Mouse (Mus musculus) lung, adult 2 months (tissue): ENCODE data around the gene Olfr827. TPM values are rescaled to one million over a fixed set of nuclear protein-coding genes. Genes with fewer than 3 reads are reported as not detected.

ENCODE experiments used
- DNase-seq: peaks from one replicate; pipeline ENCODE4 v3.0.0; 2022
- H3K4me1 ChIP-seq: fragments of 200-500 bp; 2 replicates; pipeline ENCODE4 v1.6.1; 2011; ENCODE audit warnings: low read length; ENCODE audit not compliant: control insufficient read depth, insufficient read depth
- H3K4me3 ChIP-seq: fragments of 200-500 bp; replicated peaks from 2 replicates; pipeline ENCODE3; 2011; ENCODE audit warnings: low read depth, mild to moderate bottlenecking, control low read depth, low read length; ENCODE audit errors: extremely low read depth
- CTCF ChIP-seq: fragments of 200-500 bp; IDR thresholded peaks from 2 replicates; pipeline ENCODE4 v1.5.1; 2011; ENCODE audit warnings: mild to moderate bottlenecking, low read length, control low read depth; ENCODE audit not compliant: insufficient read depth
- POLR2A ChIP-seq: fragments of 200-500 bp; IDR thresholded peaks from 2 replicates; pipeline ENCODE4 v1.6.1; 2011; ENCODE audit warnings: low read depth, mild to moderate bottlenecking, control low read depth, low read length, borderline replicate concordance; ENCODE audit errors: extremely low read depth
- WGBS: fragments of 180-500 bp; shearing (Covaris S2); methylation state at CpG from one replicate; pipeline ENCODE4 v1.1.7; 2018; 5-methylcytosine and 5-hydroxymethylcytosine counted together
- polyA plus RNA-seq: library from polyadenylated mRNA; depleted of rRNA; stranded (reverse); fragments of >200 nt; gene quantifications from 2 replicates; pipeline ENCODE4 v1.2.3, GENCODE M21; 2012; rRNA removed

The Olfr827 gene
- polyA plus RNA-seq = not detected in 2 replicates

GRCm38 (mm10) chr10:130214303-130214702, at the start of gene Olfr827:
Gene Olfr827 (minus strand): TSS chr10:130214403.
- no peaks in the 10 kb centered on the region for H3K4me1 ChIP-seq

GRCm38 (mm10) chr10:130263203-130263602, 49.0 kb upstream of the Olfr827 start:
- no peak for DNase-seq
- no peaks in the 10 kb centered on the region for H3K4me1 ChIP-seq
- no peak overlapping the region for H3K4me3 ChIP-seq
- no peak for TF ChIP-seq CTCF
- TF ChIP-seq POLR2A = no peak
- WGBS = 53% methylated on average over 4 of the region's 4 CpGs

More at GRCm38 (mm10) chr10:130214303-130214702, at the start of gene Olfr827:
- WGBS = 72% methylated on average over 1 of the region's 1 CpGs
- no peak within 1 kb of the TSS for H3K4me3 ChIP-seq
- DNase-seq = no peak
- TF ChIP-seq CTCF = no peak
- no peak for TF ChIP-seq POLR2A

GRCm38 (mm10) chr10:130259483-130259882, 45.3 kb upstream of the Olfr827 start:
- H3K4me3 ChIP-seq = no peak overlapping the region
- TF ChIP-seq CTCF = no peak
- no peak for TF ChIP-seq POLR2A
- 44% methylated on average over 1 of the region's 1 CpGs for WGBS
- no peaks in the 10 kb centered on the region for H3K4me1 ChIP-seq
- no peak for DNase-seq

- WGBS = 5% methylated on average over 2 of the region's 2 CpGs
- Histone ChIP-seq H3K4me1 (no peaks in the 10 kb centered on the region), H3K4me3 (no peak overlapping the region)
- no peak for DNase-seq
- no peak for TF ChIP-seq CTCF
- no peak for TF ChIP-seq POLR2A
Observed at GRCm38 (mm10) chr10:130244271-130244670, 30.1 kb upstream of the Olfr827 start.

GRCm38 (mm10) chr10:130238318-130239209, 24.4 kb upstream of the Olfr827 start:
- 71% methylated on average over 2 of the region's 2 CpGs for WGBS
- DNase-seq = no peak
- TF ChIP-seq POLR2A (no peak), CTCF (no peak)
- Histone ChIP-seq H3K4me3 (no peak overlapping the region), H3K4me1 (no peaks in the 10 kb centered on the region)

- TF ChIP-seq CTCF (no peak), POLR2A (no peak)
- no peak for DNase-seq
- Histone ChIP-seq H3K4me1 (no peaks in the 10 kb centered on the region), H3K4me3 (no peak overlapping the region)
- WGBS = 38% methylated on average over 1 of the region's 1 CpGs
Observed at GRCm38 (mm10) chr10:130234576-130234975, 20.4 kb upstream of the Olfr827 start.

- TF ChIP-seq CTCF (no peak), POLR2A (no peak)
- WGBS = 69% methylated on average over 1 of the region's 1 CpGs
- H3K4me3 ChIP-seq = no peak overlapping the region
- H3K4me1 ChIP-seq = no peaks in the 10 kb centered on the region
- DNase-seq = no peak
Observed at GRCm38 (mm10) chr10:130232117-130232516, 17.9 kb upstream of the Olfr827 start.

- 82% methylated on average over 5 of the region's 5 CpGs for WGBS
Observed at GRCm38 (mm10) chr10:130229584-130229983, 15.4 kb upstream of the Olfr827 start.

GRCm38 (mm10) chr10:130228246-130228645, 14.0 kb upstream of the Olfr827 start:
- TF ChIP-seq POLR2A (no peak), CTCF (peak; percentile 40; the same call in 1 of the 2 replicates)
- 2% methylated on average over 1 of the region's 1 CpGs for WGBS
- Histone ChIP-seq H3K4me1 (no peaks in the 10 kb centered on the region), H3K4me3 (no peak overlapping the region)
- peak; percentile 3 for DNase-seq

More at GRCm38 (mm10) chr10:130229584-130229983, 15.4 kb upstream of the Olfr827 start:
- H3K4me1 ChIP-seq = no peaks in the 10 kb centered on the region
- H3K4me3 ChIP-seq = no peak overlapping the region
- no peak for TF ChIP-seq CTCF
- TF ChIP-seq POLR2A = no peak
- no peak for DNase-seq

GRCm38 (mm10) chr10:130225034-130225433, 10.8 kb upstream of the Olfr827 start:
- 65% methylated on average over 3 of the region's 3 CpGs for WGBS
- H3K4me1 ChIP-seq = no peaks in the 10 kb centered on the region
- TF ChIP-seq POLR2A = no peak
- no peak for TF ChIP-seq CTCF
- DNase-seq = no peak
- H3K4me3 ChIP-seq = no peak overlapping the region
